Mouse (Mus musculus): ENCODE data around the gene Rin2.
"Not testable (repeated sequence)": the region's sequence is repeated elsewhere in the genome, so short reads cannot be mapped to it uniquely, and the experiment has no call there.

Rin2 gene

DNA sequence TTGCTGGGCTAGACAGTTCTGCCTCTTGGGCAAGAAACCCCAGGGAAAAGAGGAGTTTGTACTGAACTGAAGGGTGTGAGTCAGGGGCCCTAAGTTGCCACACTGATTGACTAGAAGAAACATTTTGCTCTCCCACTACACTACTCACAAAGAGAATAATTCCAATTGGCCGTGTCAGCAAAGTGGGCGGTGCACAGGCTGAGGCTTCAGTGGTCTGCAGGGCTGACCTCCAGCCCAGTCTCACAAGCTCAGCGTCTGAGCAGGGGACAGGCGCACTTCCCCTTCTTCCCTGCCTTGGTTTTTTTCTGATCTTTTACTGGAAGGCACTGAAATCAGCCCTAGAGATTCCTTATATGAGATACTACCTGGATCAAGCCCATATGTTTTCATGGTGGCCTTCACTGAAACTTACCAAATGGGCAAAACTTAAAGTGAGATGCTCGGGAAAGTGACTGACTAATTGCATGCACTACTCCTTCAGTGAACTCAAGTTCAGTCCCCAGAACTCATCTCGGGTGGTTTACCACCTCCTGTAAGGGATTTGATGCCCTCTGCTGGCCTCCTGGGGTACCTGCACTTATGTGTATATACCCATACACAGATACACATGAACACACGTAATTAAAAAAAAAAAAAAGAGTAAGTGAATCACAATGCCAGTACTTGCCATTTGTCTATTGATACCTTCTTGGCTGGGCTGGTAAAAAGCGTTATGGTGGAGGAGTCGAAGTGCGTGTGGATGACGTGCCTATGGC, 191.9 kb downstream of the Rin2 start:
- DNase-seq: no peak

DNA sequence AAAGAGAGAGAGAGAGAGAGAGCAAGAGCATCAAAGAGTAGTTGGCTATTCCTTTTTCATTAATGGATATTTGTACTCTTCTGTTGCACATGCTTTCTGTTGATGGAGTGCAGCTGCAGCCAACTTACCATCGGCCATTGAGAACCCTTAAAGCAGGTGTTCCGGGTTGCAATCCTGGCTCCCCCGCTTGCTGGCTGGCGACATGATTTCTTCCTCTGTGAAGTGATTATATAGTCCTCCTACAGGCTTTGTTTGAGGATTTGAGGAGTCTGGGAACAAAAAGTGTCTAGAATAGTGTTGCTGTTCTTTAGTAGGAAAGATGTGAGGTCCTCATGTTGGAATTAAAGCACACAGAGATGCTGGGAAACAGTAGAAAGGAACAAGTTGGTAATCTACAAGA, 196.3 kb downstream of the Rin2 start:
- DNase-seq: no peak

DNA sequence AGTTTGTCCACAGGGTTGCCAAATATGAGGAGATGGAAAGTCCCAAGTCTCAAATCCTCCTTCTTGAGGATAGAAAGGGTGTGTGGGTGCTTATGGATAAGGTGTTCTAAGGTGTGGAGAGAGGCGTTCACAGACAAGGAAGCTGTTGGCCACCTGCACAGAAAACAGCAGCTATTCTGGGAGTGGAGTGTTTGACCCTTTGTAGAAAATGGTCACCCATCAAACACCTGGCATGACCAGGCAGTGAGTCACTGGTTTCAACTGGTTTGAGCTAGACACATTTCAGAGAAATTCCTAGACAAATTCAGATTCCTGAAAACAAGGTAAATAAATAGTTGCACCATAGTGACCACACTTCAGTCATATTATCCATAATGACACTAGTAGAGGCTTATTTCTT, 197.1 kb downstream of the Rin2 start:
- DNase-seq: no peak

DNA sequence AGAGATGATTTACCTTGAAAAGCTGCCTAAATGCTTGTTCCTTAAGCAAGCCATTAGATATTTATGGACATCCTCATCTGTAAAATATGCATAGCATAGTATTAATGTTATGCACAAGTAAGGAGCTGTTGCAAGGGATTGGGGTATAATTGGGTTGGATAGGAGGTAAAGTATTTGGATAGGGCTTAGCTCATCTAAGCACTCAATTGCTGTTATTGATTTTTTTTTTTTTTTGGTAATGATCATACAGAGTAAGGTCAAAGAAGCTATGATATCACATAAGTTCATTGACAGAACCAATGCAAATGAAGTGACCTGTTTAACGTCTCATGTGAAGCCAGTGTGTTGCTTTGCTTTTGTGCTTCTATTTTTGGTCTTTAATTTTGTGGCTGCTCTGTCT, 198.9 kb downstream of the Rin2 start:
- no peak for DNase-seq

DNA sequence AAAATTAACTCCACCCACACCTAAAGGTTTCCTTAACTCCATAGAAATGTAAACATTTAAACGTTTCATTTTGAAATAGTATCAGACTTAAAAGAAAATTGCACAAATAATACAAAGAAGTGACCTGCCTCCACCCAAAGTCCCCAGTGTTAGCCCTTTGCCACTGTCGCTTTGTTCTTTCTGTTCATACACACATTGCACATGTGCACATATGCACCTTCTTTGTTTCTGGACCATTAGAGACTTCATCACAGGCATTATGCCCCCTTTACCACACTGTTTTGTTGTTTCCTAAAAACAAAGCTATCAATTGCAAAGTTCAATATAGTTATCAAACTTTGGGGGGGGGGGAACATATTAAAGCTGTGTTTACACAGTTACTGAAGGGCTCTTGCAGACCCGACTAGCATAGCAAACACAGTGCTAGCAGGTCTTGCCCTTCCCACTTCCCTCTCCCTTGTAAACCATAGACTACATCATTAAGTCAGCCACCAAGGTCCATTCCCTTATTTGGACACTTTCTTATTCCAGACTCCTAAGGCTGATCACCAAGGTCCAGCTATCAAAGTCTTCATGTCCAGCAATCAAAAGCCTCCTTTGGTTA, 200.0 kb downstream of the Rin2 start:
- no peak for DNase-seq

DNA sequence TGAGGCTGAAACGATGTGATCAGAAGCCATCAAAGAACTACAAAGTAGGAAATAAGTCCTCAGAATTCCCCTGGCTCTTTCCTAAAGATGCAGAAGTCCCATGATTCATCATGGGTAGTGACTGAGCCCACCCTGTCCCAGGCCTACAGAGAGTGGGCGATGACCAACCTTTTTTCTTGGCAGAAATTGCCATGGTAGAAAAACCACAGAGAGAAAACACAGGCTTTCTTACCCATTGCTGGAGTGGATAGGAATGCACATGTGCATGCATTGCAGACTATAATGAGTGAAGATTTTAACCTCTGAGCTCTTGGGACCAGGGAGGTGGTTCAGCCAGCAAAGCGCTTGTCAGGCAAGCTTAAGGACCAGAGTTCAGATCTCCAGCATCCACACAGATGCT, 202.2 kb downstream of the Rin2 start:
- DNase-seq: no peak

DNA sequence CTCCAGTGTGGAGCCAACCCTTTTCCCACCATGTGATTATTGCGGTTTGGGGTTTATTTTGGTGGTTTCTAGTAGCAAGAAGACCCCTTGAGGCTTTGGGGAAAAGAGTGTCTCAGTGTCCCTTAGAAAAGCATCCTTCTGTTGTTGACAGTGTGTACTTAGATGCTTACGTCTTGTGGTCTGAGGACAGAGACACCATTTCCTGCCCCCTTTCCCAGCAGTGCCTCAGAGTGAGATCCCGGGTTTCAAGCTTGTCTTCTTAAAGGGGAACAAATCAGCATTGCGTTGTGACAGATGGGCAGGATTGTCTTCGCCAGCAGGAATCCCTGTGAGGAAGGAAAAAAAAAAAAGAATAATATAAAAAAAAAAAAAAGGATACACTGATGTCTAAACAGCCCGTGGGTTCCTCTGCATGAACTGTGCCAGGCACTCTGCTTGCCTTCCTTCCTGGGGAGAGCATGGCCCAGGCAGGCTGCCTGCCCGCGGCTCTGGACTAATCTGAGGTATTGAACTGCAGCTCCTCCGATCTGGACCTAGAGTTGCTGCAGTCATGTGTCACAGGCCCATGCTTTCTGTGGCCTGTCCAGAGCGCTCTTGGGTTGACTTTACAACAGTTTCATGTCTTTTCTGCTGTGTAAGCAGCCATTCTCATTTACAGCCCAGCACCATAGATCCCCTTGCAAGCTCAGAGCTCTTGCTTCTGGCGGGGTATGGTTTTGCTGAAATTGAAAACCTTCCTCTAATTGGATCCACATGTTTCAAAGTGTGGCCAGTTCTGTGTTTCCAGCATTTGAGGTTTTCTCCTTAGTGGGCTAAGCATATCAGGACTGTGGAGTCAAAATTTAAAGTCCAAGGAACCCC, 206.1 kb downstream of the Rin2 start:
- peak in 1 of 2 experiments; percentile 39 for DNase-seq

DNA sequence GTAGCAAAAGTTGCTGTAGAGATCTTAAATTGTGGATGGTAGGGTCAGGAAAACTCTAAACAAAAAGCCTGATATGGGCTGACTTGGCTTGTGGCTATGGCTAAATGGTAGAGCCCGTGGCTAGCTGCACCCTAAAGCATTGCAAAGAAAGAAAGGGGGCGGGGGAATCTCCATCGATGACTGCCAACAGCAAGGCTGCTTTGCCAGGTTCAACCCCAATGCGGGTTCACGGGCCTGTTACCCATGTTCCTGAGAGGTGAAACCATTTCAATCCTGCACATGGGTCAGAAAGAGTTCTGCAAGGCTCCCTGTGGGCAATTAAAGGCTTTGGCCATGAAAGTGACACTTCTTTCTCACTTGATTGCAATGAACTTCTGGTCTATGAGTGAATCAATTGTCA, 206.9 kb downstream of the Rin2 start:
- no peak for DNase-seq

DNA sequence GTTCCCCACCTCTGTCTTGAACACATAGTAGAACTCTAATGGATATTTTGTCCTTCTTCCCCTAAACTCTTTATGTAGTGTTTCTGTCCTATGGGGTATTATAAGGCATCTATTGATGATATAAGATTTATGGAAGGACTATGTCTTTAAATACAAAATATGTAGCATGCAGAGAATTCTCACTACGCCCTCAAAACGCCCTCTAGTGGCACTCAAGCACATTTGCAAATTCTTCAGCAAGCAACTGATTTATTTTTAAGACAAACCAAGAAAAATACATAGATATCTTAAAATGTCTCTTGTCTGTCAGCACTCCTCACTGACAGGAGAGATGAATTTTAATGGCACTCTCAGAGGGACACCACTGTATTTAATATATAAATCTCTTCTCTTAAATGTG, 207.4 kb downstream of the Rin2 start:
- no peak for DNase-seq

DNA sequence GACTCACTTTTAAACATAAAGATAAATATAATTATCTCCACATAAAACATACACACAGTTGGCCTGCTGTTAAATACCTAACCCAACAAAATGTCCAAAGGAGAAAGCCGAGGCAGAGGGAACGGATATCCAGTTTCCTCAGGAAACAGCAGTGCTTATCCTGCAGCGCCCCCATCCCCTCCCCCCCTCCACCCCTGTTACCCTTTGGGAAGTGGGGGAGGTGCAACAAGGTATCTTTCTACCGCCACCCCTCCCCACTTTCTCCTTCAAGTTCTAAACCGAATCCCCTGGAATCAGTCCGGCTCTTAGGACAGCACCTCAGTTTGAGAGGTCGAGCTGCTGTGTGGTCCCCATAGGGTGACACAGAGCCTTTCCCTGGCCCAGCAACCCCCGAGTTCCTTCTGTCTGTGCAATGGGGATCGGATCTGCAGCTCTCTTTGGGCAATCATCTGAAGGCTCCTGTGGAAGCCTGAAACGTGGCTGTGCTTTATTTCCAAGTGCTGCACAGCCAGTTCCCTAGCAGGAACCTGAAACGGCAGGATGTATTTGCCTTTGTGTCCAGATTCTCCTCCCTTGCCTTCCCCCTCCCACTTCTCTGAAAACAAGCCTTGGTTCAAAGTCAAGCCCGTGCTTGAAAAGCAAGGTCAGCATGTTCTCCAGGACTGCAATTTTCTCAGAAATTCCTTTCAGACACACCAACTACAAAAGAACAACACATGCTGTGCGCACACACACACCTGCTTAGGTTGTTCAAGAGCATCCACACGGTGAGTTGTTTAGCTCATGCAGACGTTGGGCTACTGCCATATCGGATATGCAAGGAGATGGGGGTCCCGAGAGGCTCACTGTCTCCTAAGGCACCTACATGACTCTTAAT, 209.3 kb downstream of the Rin2 start:
- DNase-seq: no peak

DNA sequence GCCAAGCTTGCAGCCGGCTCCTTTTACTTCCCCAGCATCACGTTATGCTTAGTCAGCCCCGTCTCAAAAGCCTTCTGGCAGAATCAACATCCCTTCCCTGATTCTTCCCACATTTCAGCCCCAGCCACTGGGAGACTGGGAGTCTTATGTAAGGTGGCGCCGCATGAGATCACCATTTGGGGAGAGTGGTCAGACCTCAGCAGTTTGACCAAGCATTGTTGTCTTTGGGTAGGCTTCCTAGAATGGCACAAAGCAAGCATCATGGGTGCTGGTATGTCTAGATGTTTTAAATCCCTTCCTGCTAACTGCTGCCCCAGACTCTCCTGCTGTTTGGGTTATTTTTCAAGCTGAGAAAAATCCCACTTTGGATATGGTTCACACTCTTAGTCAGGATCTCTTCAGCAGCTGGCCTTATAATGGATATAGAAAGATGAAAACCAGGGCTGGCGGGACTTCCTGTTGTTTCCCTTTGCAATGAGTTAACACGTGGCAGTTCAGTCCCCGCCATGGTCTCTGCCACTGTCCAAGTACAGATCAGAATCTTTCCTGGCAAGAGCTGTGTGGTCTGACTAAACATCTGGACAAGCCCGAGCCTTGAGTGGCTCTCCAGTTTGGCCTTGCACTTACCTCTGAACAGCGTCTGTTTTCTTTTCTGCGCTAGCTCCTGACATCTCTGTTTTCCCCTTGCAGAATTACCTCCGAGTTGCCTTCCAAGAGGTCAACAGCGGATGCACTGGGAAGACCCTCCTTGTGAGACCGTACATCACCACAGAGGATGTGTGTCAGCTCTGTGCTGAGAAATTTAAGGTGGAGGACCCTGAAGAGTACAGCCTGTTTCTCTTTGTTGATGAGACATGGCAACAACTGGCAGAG, 210.1 kb downstream of the Rin2 start:
- no peak for DNase-seq

DNA sequence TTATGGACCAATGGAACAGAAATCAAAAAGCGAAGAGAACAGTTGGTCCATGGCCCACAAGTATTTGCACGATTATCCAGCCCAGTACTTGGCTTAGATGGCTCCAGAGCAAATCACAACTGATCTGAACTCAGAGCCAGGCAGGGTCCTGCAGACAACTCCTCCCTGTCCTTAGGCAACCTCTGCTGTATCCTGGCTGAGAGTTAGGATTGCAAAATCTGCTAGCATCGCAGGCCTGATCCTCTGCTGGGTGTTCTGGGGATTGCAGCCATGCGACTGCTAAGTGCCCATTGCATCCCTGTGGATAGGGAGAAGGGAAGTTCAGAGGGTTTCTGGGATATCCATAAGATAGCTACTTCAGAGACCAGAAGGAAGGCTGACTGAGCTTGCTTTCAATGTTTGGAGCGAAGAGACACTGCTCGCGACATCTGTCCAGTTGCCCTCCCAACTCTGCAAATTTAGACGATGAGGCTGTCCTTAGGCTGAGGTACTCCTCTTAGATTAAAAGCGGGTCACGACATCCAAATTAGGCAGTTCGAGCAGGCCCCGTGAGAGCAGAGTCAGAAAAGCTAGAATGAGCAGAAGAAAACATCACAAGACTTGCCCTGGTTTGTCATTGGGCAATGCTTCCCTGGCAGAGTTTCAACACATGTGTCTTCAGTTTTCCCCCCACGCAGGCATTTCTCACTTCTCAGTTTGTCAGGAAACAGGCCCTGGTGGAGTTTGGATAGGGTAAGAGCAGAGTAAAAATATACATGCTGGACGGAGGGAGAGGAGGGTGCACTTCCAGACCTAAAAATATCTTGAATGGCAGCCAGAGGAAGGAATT, 213.1 kb downstream of the Rin2 start:
- peak in 1 of 2 experiments; percentile 42 for DNase-seq

DNA sequence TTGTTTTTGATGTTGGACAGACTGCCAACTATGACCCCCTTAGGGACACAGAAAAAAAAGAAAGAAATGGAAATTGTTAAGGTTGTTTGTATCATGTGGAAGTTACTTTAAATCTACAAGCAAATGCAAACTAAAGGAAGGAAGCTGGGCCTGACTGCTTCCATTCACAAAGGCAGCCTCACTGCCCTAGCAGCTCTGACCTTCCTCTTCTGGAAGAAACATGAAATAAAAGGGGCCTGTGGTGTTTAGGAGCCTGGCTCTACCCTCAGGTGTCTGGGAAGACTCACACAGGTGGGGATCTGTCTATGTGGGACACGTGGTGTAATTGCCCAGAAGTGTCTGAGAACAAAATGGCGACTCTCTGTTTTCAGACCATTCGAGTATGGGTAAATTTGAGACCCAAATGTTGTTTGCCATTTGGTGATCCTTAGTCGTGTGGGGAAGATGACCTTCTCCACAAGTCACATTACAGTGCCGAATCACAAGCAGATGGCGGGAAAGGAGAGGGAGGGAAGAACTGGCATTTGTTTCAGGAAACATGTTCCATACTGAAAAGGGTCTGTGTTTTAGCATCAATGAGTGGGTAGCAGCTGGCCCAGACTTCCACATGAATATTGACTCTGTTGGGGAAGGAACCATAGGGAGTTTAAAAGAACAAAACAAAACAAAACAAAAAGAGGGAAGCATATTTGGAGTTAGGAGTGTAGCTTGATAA, 213.9 kb downstream of the Rin2 start:
- no peak for DNase-seq

DNA sequence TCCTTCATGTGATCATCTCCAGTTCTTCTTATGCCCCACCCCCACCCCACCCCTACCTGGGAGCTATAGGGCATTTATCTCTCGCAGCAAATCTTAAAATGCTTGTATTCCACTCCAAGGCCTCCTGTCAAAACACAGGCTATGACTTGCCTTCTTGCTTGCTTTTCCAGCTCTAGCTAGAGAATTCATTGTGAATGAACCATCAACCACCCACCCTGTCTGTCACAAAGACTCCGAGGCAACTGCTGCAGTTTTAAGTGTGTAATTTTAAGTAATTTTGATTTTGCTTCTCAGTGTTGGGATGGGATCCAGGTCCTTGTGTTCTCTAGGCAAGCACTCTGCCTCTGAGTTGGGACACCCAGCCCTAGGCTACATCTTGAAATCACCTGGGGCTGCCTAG, 215.6 kb downstream of the Rin2 start:
- no peak for DNase-seq

DNA sequence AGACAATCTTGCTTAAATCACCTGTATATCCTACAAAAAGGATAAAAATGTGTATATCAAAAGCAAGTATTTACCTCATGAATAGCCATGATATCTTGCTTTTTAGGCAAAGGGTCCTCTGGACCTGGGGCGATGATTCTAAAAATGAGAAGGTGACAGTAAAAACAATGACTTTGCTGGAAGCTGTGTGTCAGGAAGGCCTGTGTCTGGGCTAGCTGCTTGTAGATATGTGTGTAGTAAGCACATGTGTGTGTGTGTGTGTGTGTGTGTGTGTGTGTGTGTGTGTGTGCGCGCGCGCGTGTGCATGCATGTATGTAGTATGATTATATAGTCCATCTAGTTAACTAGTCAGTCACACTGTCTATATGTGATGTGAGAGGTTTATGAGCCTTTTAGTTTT, 218.7 kb downstream of the Rin2 start:
- DNase-seq: no peak

DNA sequence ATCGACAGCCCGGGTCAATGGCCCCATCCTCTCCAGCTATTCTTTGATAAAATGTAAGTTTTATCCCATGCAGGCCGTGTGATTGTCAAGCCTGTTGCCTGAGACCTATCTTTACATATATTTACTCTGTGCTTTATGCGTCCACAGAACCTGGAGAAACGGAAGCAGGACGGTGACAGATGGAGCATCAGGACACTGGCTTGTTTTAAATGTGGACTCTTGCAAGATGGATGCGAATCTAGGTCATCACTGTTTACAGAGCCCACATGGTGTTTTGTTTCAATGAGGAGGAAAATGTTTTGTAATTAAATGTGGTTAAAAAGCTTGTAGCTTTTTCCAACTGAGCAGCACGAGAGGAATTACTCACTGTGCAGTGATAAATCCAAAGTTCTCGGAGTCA, 223.1 kb downstream of the Rin2 start:
- DNase-seq: peak in 1 of 2 experiments; percentile 38

DNA sequence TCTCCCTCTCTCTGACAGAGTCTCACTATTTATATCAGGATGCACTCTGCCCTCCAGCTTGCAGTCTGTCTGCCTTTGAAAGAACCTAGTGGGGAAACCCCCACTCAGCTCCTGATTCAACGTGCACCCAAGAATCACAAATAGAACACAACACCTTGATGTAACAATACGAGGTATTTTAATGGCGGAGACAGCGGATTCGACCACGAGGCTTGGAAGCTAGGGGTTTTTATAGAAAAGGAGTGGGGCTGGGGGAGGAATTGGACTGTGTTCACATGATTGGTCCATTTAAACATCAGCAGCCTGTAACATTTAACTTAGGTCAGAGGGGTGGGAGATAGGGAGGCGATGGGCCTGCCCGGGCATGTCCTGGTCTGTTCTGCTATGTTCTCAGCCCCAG, 225.3 kb downstream of the Rin2 start:
- DNase-seq: not testable (repeated sequence)

DNA sequence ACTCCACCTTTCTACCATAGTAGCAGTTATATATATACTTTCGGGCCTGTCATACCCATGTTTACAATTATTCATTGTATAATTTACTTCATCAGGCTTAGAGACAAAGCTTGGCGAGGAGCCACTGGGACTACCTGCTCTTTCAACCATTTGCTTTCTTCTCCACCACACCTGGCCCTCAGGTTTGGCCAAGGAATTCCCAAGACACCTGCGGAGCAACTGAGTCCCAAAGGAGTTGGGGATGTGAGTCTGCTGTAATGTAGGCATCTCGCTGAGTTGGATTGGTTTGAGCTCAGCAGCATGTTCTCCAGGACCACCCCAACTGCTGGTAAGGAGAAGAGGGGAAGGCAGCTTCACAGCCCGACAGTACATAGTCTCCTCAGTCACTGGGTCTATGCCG, 226.8 kb downstream of the Rin2 start, which contains the start of gene Naa20:
Gene Naa20, plus strand, starts transcription at position 239 of the 400 bp plus-strand sequence.
- no peak for DNase-seq

DNA sequence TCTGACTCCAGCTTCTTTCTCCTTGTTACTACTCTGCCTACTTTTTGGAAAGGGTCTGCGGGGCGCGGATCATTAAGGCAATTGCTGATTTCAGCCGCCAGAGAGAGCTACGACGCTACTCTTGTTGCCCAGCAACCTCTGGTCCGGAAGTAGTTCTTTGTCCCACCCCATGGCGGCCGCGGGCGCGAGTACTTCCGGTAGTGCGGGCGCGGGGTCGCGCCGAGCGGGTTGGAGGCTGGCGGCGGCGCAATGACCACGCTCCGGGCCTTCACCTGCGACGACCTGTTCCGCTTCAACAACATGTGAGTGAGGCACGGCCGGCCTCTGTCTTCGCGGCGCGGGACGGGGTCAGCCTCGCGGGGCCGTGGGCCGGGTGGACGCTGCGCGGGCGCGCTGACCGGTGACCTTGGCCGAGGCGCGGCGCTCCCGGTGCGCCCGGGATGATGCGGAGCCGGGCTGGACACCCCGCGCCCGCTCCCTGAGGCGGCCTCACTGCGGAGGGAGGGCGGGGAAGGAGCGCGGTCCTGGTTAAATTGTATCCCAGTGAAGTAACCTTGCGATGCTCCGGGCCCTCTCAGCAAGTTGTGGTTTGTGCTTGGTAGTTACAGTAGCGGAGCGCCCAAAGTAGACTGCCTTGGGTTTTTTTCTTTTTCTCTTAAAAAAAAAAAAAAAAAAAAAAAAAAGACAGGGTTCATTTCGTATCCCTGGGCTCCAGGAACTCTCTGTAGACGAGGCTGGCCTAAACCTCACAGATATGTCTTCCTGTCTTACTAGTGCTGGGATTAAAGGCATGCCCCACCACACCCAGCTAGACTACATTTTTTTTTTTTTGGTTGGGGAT, 228.3 kb downstream of the Rin2 start:
- peak; percentile 96 to 97 for DNase-seq

Data from cerebellum, postnatal 10 days (tissue).